Mouse (Mus musculus): ENCODE data around the gene Cd34. TPM values are rescaled to one million over a fixed set of nuclear protein-coding genes. Genes with fewer than 3 reads are reported as not detected.
A peak's percentile ranks its signal among the peaks of the same experiment; 100 is the strongest.

The Cd34 gene
- polyA plus RNA-seq, 1 experiment from 2014 or later: 6.4 TPM

GRCm38 (mm10) chr1:194941528-194941927 lies 2.9 kb downstream of the Cd34 start:
- no peaks in the 10 kb centered on the region for H3K36me3 ChIP-seq (replicated peaks; ENCODE audit: insufficient read depth, low read length)
- H3K9ac ChIP-seq (replicated peaks): no peak overlapping the region
- no peak for ATAC-seq
- H3K27ac ChIP-seq (ENCODE audit: low read depth): no peak overlapping the region
- no peaks in the 10 kb centered on the region for H3K9me3 ChIP-seq (ENCODE audit: low read length)
- TF ChIP-seq CTCF (IDR thresholded peaks at IDR 0.05; ENCODE audit: low read depth) (no peak), EP300 (IDR thresholded peaks at IDR 0.05; ENCODE audit: low read depth) (no peak)
- peaks cover 11% of the 10 kb centered on the region; the same call in 1 of the 2 replicates for H3K27me3 ChIP-seq (ENCODE audit: insufficient read depth, low read length)
- H3K4me1 ChIP-seq (ENCODE audit: insufficient read depth): 0 out of 2 replicates have a peak, but pooled peaks cover 2% of the 10 kb centered on the region
- H3K4me3 ChIP-seq (ENCODE audit: low read depth, low read length): no peak overlapping the region
- no peak for DNase-seq
- H3K4me2 ChIP-seq (ENCODE audit: low read depth, low read length): no peak overlapping the region

DNA sequence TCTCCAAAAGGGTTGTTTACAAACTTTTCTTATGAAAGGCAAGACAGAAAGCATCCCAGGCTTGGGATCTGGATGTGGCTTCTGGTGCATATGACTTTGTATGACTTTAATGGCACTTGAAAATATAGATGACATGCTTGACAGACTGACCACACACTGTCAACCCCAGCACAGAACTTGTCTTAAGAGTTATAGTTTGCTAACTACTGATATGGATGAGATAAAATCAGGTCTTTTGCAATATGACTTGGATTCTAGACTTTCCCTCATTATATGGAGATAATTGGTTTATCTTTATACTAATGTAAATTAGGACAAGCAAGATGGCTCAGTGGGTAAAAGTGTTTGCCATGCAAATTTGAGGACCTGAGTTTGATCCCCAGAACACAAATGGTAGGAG lies 4.3 kb downstream of the Cd34 start:
- ATAC-seq: no peak
- 0 out of 2 replicates have a peak, but pooled peaks cover 2% of the 10 kb centered on the region for H3K4me1 ChIP-seq (ENCODE audit: insufficient read depth)
- H3K9ac ChIP-seq (replicated peaks): no peak overlapping the region
- no peaks in the 10 kb centered on the region for H3K9me3 ChIP-seq (ENCODE audit: low read length)
- H3K4me2 ChIP-seq (ENCODE audit: low read depth, low read length): no peak overlapping the region
- TF ChIP-seq CTCF (IDR thresholded peaks at IDR 0.05; ENCODE audit: low read depth): no peak
- H3K36me3 ChIP-seq (replicated peaks; ENCODE audit: insufficient read depth, low read length): no peaks in the 10 kb centered on the region
- no peak overlapping the region for H3K27ac ChIP-seq (ENCODE audit: low read depth)
- peaks cover 11% of the 10 kb centered on the region; the same call in 1 of the 2 replicates for H3K27me3 ChIP-seq (ENCODE audit: insufficient read depth, low read length)
- no peak for DNase-seq
- no peak overlapping the region for H3K4me3 ChIP-seq (ENCODE audit: low read depth, low read length)

DNA sequence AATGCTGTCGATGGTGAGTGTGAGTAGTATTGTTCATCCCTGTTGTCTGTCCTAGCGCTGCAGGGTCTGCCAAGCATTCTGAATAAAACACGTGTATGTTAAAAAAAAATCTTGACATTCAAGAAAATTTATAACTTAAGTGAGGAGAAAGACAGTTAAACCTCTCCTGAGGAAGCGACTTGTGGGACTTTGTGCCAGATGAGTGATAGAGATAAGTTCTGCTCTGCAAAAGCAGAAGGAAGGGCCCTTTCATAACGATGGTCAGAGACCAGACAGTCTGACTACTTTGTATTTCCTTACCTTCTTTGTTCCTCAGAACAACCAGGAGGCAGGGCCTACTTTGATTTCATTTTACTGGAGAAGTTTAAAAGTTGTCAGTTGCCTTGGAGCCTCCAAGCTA lies 4.9 kb downstream of the Cd34 start:
- H3K4me1 ChIP-seq (ENCODE audit: insufficient read depth): 0 out of 2 replicates have a peak, but pooled peaks cover 2% of the 10 kb centered on the region
- H3K4me3 ChIP-seq (ENCODE audit: low read depth, low read length): no peak overlapping the region
- WGBS (ENCODE audit: insufficient replicate concordance): 31% methylated on average over 5 of the region's 5 CpGs
- no peak for DNase-seq
- H3K4me2 ChIP-seq (ENCODE audit: low read depth, low read length): no peak overlapping the region
- H3K9ac ChIP-seq (replicated peaks): no peak overlapping the region
- no peaks in the 10 kb centered on the region for H3K9me3 ChIP-seq (ENCODE audit: low read length)
- no peak overlapping the region for H3K27ac ChIP-seq (ENCODE audit: low read depth)
- no peak for ATAC-seq
- H3K36me3 ChIP-seq (replicated peaks; ENCODE audit: insufficient read depth, low read length): no peaks in the 10 kb centered on the region
- peaks cover 11% of the 10 kb centered on the region; the same call in 1 of the 2 replicates for H3K27me3 ChIP-seq (ENCODE audit: insufficient read depth, low read length)
- TF ChIP-seq EP300 (IDR thresholded peaks at IDR 0.05; ENCODE audit: low read depth) (no peak), CTCF (IDR thresholded peaks at IDR 0.05; ENCODE audit: low read depth) (no peak)

- Histone ChIP-seq H3K9ac (replicated peaks) (no peak overlapping the region), H3K4me2 (ENCODE audit: low read depth, low read length) (no peak overlapping the region), H3K4me1 (ENCODE audit: insufficient read depth) (no peaks in the 10 kb centered on the region), H3K27ac (ENCODE audit: low read depth) (no peak overlapping the region), H3K9me3 (ENCODE audit: low read length) (no peaks in the 10 kb centered on the region), H3K4me3 (ENCODE audit: low read depth, low read length) (no peak overlapping the region), H3K27me3 (ENCODE audit: insufficient read depth, low read length) (no peaks in the 10 kb centered on the region), H3K36me3 (replicated peaks; ENCODE audit: insufficient read depth, low read length) (no peaks in the 10 kb centered on the region)
- ATAC-seq (no peak), DNase-seq (no peak)
- 73% methylated on average over 2 of the region's 2 CpGs for WGBS (ENCODE audit: insufficient replicate concordance)
- TF ChIP-seq CTCF (IDR thresholded peaks at IDR 0.05; ENCODE audit: low read depth) (no peak), EP300 (IDR thresholded peaks at IDR 0.05; ENCODE audit: low read depth) (no peak)
These were observed 6.8 kb downstream of the Cd34 start for GRCm38 (mm10) chr1:194945382-194945781.

DNA sequence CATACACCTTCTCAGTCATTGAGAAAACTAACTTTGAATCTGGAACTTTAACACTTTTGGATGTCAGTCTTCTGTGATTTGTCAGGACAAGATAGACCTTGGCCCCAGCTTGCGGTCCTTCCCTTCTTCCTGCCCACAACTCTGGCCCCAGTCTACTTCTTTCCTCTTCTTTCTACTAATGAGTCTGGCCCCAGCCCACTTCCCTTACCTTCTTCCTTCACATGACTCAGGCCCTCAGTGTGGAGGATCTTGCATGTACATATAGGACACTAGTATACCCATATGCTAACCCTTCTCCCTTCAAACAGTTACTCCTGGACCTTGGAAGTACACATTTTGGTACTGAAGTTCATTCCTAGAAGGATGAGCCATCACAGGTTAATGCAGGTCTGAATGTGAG lies 7.8 kb downstream of the Cd34 start:
- Histone ChIP-seq H3K36me3 (replicated peaks; ENCODE audit: insufficient read depth, low read length) (no peaks in the 10 kb centered on the region), H3K27me3 (ENCODE audit: insufficient read depth, low read length) (no peaks in the 10 kb centered on the region), H3K27ac (ENCODE audit: low read depth) (no peak overlapping the region), H3K4me2 (ENCODE audit: low read depth, low read length) (no peak overlapping the region), H3K4me3 (ENCODE audit: low read depth, low read length) (no peak overlapping the region), H3K9ac (replicated peaks) (no peak overlapping the region), H3K9me3 (ENCODE audit: low read length) (no peaks in the 10 kb centered on the region), H3K4me1 (ENCODE audit: insufficient read depth) (no peaks in the 10 kb centered on the region)
- ATAC-seq (no peak), DNase-seq (no peak)
- 52% methylated on average over 1 of the region's 1 CpGs for WGBS (ENCODE audit: insufficient replicate concordance)
- TF ChIP-seq CTCF (IDR thresholded peaks at IDR 0.05; ENCODE audit: low read depth) (no peak), EP300 (IDR thresholded peaks at IDR 0.05; ENCODE audit: low read depth) (no peak)

DNA sequence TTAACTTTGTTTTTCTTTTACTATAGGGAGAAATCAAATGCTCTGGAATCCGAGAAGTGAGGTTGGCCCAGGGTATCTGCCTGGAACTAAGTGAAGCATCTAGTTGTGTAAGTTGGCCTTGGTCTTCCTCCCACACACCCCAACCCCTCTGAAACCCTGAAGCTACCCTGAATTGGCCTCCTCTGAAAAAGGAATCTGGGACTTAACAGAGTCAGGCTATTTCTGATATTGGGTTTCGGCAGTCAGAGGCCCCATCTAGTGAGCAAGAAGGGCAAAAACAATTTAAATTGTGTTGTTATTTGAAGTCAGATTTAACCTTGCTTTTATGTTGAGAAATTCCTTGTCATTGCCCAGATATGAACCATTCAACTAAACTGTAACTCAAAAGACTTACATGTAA lies 12.3 kb downstream of the Cd34 start:
- no peak overlapping the region for H3K4me3 ChIP-seq (ENCODE audit: low read depth, low read length)
- no peak for ATAC-seq
- WGBS (ENCODE audit: insufficient replicate concordance): 57% methylated on average over 2 of the region's 2 CpGs

DNA sequence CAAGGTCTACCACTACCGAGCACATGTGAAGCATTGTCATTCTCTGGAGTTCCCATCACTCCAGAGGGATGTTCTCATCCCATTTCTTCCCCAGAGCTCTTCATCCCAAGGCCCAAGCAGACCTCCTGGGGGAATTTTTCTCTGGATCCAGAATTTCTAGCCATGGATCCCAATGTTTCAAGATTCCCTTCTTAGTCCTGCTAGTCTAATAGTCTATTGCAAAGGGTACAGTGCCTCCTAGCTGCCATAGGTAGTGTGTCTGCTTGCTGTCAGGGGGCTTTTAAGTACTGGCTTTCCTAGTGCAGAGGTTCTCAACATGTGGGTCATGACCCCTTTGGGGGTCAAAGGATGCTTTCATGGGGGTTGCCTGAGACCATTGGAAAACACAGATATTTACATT lies 14.3 kb downstream of the Cd34 start:
- no peak for DNase-seq
- Histone ChIP-seq H3K4me3 (ENCODE audit: low read depth, low read length) (no peak overlapping the region), H3K36me3 (replicated peaks; ENCODE audit: insufficient read depth, low read length) (no peaks in the 10 kb centered on the region), H3K27ac (ENCODE audit: low read depth) (no peak overlapping the region), H3K27me3 (ENCODE audit: insufficient read depth, low read length) (no peaks in the 10 kb centered on the region), H3K4me2 (ENCODE audit: low read depth, low read length) (no peak overlapping the region), H3K9ac (replicated peaks) (no peak overlapping the region), H3K4me1 (ENCODE audit: insufficient read depth) (no peaks in the 10 kb centered on the region), H3K9me3 (ENCODE audit: low read length) (no peaks in the 10 kb centered on the region)
- ATAC-seq: no peak
- TF ChIP-seq CTCF (IDR thresholded peaks at IDR 0.05; ENCODE audit: low read depth): peak; percentile 50
- TF ChIP-seq EP300 (IDR thresholded peaks at IDR 0.05; ENCODE audit: low read depth): no peak
- 84% methylated on average over 1 of the region's 1 CpGs for WGBS (ENCODE audit: insufficient replicate concordance)

More for the DNA sequence above, 12.3 kb downstream of the Cd34 start:
- Histone ChIP-seq H3K4me1 (ENCODE audit: insufficient read depth) (no peaks in the 10 kb centered on the region), H3K27me3 (ENCODE audit: insufficient read depth, low read length) (no peaks in the 10 kb centered on the region), H3K9me3 (ENCODE audit: low read length) (no peaks in the 10 kb centered on the region), H3K27ac (ENCODE audit: low read depth) (no peak overlapping the region), H3K36me3 (replicated peaks; ENCODE audit: insufficient read depth, low read length) (no peaks in the 10 kb centered on the region), H3K4me2 (ENCODE audit: low read depth, low read length) (no peak overlapping the region), H3K9ac (replicated peaks) (no peak overlapping the region)
- peak; percentile 28; the same call in 1 of the 2 replicates for TF ChIP-seq CTCF (IDR thresholded peaks at IDR 0.05; ENCODE audit: low read depth)
- TF ChIP-seq EP300 (IDR thresholded peaks at IDR 0.05; ENCODE audit: low read depth): no peak
- no peak for DNase-seq

Data from liver, postnatal 0 days (tissue).